ENCODE assay signal across 10 mouse cellular contexts in the genomic region with DNA sequence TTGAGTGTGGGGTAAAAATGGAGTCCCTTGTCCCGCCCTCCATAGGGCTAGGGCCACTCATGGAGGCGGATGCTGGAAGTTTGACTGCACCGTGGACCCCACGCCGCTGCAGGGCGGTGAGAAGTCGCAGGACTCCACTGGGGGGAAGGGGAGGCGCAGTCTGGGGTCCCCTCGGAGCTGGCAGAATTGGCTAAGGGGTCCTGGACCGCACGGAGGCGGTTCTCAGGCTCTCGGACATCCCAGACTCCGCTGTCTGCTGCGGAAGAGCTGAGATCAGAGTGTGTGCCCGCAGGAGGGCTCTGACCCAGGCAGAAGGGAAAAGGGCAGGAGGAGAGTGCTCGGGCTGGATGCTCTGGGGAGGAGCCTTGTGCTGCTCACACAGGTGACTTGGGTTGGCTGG. TPM values are rescaled to one million over a fixed set of nuclear protein-coding genes. Genes with fewer than 3 reads are reported as not detected.
DNase-seq lines count a peak whose midpoint lies in the region; ATAC-seq and TF ChIP-seq lines count a peak whose summit lies in the region.
"Had no signal": no experiment of that assay in that cellular context is flagged by ENCODE, and none has a peak within 500 bp of the region (broad histone marks: within the 10 kb centered on the region; RNA-seq: fewer than 3 reads in every experiment).

No protein-coding gene starts in this region.

- H3K4me2 ChIP-seq in heart, postnatal 0 days (ENCODE audit: low read depth, low read length), result peak overlapping the region; percentile 56
- peak overlapping the region; percentile 46 for H3K4me2 ChIP-seq in hindbrain, embryonic 14.5 days (replicated peaks)
- H3K4me2 ChIP-seq in midbrain, embryonic 12.5 days (replicated peaks), result peak overlapping the region; percentile 54

- no peaks in the 10 kb centered on the region for H3K36me3 ChIP-seq in heart, postnatal 0 days (replicated peaks; ENCODE audit: control insufficient read depth, insufficient read depth, low read length)
- no peaks in the 10 kb centered on the region for H3K36me3 ChIP-seq in hindbrain, embryonic 14.5 days (replicated peaks; ENCODE audit: control insufficient read depth, insufficient read depth)
- no peaks in the 10 kb centered on the region for H3K36me3 ChIP-seq in midbrain, embryonic 12.5 days

- no peak for DNase-seq in heart, postnatal 0 days (ENCODE audit: low spot score)
- no peak for DNase-seq in heart, adult 11 months
- peak; percentile 30 for DNase-seq in embryo, embryonic 10.5 days (ENCODE audit: low spot score)
- no peak for DNase-seq in hindbrain, embryonic 14.5 days (ENCODE audit: low spot score)
- DNase-seq in spleen, adult 18-20 months, result no peak
- no peak for DNase-seq in frontal cortex, postnatal 10 days (ENCODE audit: low spot score in 2 of 2)
- no peak for DNase-seq in lung, postnatal 14 days
- DNase-seq: heart, postnatal 4 days had no signal

- H3K4me1 ChIP-seq in heart, postnatal 0 days (ENCODE audit: control insufficient read depth, insufficient read depth), result peaks cover 8% of the 10 kb centered on the region; the same call in 1 of the 2 replicates
- H3K4me1 ChIP-seq in hindbrain, embryonic 14.5 days (replicated peaks; ENCODE audit: control insufficient read depth, insufficient read depth, low read length), result no peaks in the 10 kb centered on the region; the same call in 1 of the 2 replicates
- H3K4me1 ChIP-seq in midbrain, embryonic 12.5 days, result 0 out of 2 replicates have a peak, but pooled peaks cover 3% of the 10 kb centered on the region

- ATAC-seq in heart, postnatal 0 days (ENCODE audit: insufficient read depth, low read depth), result no peak
- no peak for ATAC-seq in hindbrain, embryonic 14.5 days (ENCODE audit: low FRiP score)
- ATAC-seq in midbrain, embryonic 12.5 days (ENCODE audit: low FRiP score, low read depth), result no peak
- ATAC-seq: CD4-positive, CD25-positive, alpha-beta regulatory T cell, adult 4 months had no signal

- H3K9me3 ChIP-seq in heart, postnatal 0 days (replicated peaks; ENCODE audit: control insufficient read depth, low read length), result no peaks in the 10 kb centered on the region
- no peaks in the 10 kb centered on the region for H3K9me3 ChIP-seq in hindbrain, embryonic 14.5 days (ENCODE audit: control insufficient read depth, low read length)
- H3K9me3 ChIP-seq in midbrain, embryonic 12.5 days, result no peaks in the 10 kb centered on the region

- WGBS in heart, postnatal 0 days, result 6% methylated on average over 17 of the region's 17 CpGs
- 2% methylated on average over 17 of the region's 17 CpGs for WGBS in hindbrain, embryonic 14.5 days
- 3% methylated on average over 17 of the region's 17 CpGs for WGBS in midbrain, embryonic 12.5 days

- TF ChIP-seq CTCF in heart, postnatal 0 days (IDR thresholded peaks at IDR 0.05; ENCODE audit: low read depth), result no peak

- TF ChIP-seq EP300 in heart, postnatal 0 days (IDR thresholded peaks at IDR 0.05; ENCODE audit: low read depth), result no peak

- 0 out of 2 replicates have a peak, but pooled peaks cover 8% of the 10 kb centered on the region for H3K27me3 ChIP-seq in heart, postnatal 0 days (ENCODE audit: control insufficient read depth, insufficient read depth, low read length)
- 0 out of 2 replicates have a peak, but pooled peaks cover 11% of the 10 kb centered on the region for H3K27me3 ChIP-seq in hindbrain, embryonic 14.5 days (ENCODE audit: control insufficient read depth, insufficient read depth, low read length)
- H3K27me3 ChIP-seq in midbrain, embryonic 12.5 days, result peaks cover 23% of the 10 kb centered on the region

- 0 out of 2 replicates have a peak overlapping the region, but pooled peaks have one; percentile 37 for H3K9ac ChIP-seq in heart, postnatal 0 days (replicated peaks; ENCODE audit: low read depth, low read length)
- H3K9ac ChIP-seq in hindbrain, embryonic 14.5 days, result 0 out of 2 replicates have a peak overlapping the region, but pooled peaks have one; percentile 33
- peak overlapping the region; percentile 44 for H3K9ac ChIP-seq in midbrain, embryonic 12.5 days (replicated peaks)

- peak overlapping the region; percentile 40 for H3K4me3 ChIP-seq in heart, postnatal 0 days (ENCODE audit: low read depth, low read length)
- H3K4me3 ChIP-seq in hindbrain, embryonic 14.5 days (replicated peaks; ENCODE audit: low read length), result no peak overlapping the region; the same call in 1 of the 2 replicates
- peak overlapping the region; percentile 33 for H3K4me3 ChIP-seq in midbrain, embryonic 12.5 days

- no peak overlapping the region for H3K27ac ChIP-seq in heart, postnatal 0 days (ENCODE audit: low read depth)
- H3K27ac ChIP-seq in hindbrain, embryonic 14.5 days, result no peak overlapping the region
- no peak overlapping the region for H3K27ac ChIP-seq in midbrain, embryonic 12.5 days (replicated peaks)

RNA-seq across cellular contexts. Expression of gene Ppp1r36, which starts 17.7 kb away (rescaled TPM):
- not detected in 2 replicates for total RNA-seq in heart, postnatal 0 days (2014; rRNA removed; ENCODE audit: low replicate concordance)
- 1.5 and 1.7 TPM in 2 replicates for polyA plus RNA-seq in heart, postnatal 0 days (2015; fragmentation: Nextera tagmentation; extraction: Ambion mirVana)
- polyA plus RNA-seq in hindbrain, embryonic 14.5 days (2014; fragmentation: Nextera tagmentation; extraction: Ambion mirVana), result 1.8 and 2.6 TPM in 2 replicates
- 0.25 and 0.42 TPM in 2 replicates for polyA plus RNA-seq in midbrain, embryonic 12.5 days (2016; fragmentation: Nextera tagmentation; extraction: Ambion mirVana)
- polyA plus RNA-seq: CD4-positive, CD25-positive, alpha-beta regulatory T cell, adult 4 months had no signal

RNA-seq across cellular contexts. Expression of gene Hspa2, which starts 31.1 kb away (rescaled TPM):
- total RNA-seq in heart, postnatal 0 days (2014; rRNA removed; ENCODE audit: low replicate concordance), result 8.7 and 13.2 TPM in 2 replicates
- polyA plus RNA-seq in heart, postnatal 0 days (2015; fragmentation: Nextera tagmentation; extraction: Ambion mirVana), result 13.7 and 15.0 TPM in 2 replicates
- 6.4 and 7.9 TPM in 2 replicates for polyA plus RNA-seq in hindbrain, embryonic 14.5 days (2014; fragmentation: Nextera tagmentation; extraction: Ambion mirVana)
- polyA plus RNA-seq in midbrain, embryonic 12.5 days (2016; fragmentation: Nextera tagmentation; extraction: Ambion mirVana), result 5.8 and 6.5 TPM in 2 replicates
